Mouse (Mus musculus): ENCODE measurements around the gene Sebox. TPM values are rescaled to one million over a fixed set of nuclear protein-coding genes. Genes with fewer than 3 reads are reported as not detected.

Sebox gene
- not detected for polyA plus RNA-seq (2014; fragmentation: Illumina TruSeq; extraction: RNeasy Lipid Tissue Mini Kit (QIAGEN cat#74804); ENCODE audit: low read depth, low replicate concordance)

DNA sequence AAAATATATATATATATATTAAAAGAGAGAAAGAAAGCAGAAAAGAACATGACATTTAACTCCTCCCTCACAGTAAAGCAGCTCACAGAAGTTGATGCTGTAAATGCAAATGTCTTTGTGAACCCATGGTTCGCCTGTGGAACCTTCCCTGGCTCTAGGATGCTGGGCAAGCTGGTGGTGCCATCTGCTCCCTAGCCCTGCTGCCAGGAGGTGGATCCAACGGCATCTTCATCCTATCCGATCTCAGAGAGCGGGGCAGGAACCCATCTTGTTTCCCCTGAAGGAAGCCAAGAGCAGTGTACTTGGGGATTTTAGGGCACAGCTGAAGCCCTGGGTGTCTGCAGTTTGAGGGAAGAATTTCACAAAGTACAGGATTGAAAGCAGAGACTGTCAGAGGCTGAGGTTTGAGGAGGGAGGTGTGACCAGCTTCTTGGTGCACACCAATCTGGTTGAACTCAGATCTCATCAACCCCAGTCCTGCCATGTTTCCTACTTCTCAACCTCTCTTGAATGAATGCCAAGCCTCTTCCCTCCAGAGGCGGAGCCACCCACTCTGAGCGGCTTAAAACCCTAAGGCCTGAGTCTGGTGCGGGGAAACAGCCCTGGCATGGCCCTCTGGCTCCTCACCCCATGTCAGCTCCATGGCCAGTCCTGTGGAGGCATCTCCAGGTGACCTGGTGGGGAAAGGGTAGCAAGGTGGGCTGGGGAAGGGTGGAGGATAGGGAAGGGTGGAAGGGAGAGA is at the start of gene Sebox:
Gene Sebox (plus strand): TSS at position 539 of the 742 bp plus-strand sequence.

DNA sequence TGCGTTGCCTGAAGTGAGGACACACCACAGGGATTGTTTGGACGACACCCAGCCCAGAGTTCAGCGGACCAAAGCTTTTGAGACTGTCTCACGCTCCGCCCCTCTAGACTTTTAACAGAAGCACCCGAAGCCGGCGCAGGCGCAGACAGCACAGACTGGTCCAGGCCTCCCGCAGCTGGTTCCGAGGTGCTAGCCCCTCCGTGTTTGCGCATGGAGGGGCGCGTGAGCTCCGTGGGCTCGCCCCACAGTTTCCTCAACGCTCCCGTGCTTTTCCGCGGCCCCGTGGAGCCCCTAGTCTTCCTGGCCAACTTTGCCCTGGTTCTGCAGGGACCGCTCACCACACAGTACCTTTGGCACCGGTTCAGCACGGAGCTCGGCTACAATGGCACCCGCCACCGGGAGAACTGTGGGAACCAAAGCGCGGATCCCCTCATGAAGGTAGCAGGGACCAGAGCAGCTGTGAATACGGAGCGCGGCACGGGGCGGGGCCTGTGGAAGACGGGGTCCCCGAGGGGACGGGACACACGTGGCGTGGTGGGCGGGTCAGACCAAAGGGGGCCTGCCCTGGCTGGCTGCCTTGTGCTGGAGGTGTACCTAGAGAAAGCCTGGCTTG is 37.6 kb upstream of the Sebox start, which contains the start of gene Slc46a1:
Gene Slc46a1 (plus strand): TSS at position 130 of the 613 bp plus-strand sequence.

DNA sequence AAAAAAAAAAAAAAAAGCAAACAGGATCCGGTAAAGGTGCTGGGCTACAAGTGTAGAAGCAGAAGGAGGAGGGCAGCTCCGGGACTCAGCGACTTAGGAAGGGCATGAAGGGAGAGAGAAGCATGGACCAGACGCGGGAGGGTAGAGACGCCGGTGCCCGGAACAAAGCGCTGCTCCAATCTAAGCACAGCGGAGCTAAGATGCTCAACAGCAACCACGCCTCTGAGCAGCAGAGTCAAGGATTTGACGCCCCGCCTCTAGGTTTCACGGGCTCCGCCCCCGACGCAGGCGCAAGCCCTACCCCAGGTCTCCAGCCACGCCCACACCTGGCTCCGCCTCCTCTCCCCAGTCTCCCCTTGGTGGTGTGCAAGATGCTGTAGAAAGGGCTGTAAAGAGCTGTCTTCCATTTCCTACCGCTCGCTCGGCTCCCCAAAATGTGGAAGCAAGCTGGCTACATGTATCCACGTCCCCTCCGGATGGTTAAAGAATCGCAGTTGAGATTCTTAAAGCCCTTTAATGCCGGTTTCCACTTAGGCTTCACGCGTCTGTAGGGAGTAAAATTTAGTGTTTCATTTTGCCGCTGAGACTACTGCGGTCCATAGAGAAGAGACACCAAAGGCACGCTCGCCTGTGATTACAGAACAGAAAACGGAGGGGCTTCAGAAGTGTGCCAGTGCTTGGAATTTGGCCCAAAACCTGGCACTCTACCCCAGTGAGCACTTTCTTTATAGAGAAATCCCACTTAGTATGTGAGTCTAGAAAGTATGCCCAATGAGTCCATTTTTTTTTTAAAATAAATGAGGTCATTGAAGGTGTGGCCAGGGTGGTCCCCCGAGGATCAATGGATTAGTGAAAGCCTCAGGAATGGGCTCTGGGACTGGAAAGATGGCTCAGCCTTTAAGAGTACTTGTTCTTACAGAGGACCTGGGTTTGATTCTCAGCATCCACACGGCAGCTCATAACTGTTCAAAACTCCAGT is 5.4 kb upstream of the Sebox start, which contains the start of gene Sarm1:
Gene Sarm1 (minus strand): TSS at position 211 of the 979 bp plus-strand sequence.

DNA sequence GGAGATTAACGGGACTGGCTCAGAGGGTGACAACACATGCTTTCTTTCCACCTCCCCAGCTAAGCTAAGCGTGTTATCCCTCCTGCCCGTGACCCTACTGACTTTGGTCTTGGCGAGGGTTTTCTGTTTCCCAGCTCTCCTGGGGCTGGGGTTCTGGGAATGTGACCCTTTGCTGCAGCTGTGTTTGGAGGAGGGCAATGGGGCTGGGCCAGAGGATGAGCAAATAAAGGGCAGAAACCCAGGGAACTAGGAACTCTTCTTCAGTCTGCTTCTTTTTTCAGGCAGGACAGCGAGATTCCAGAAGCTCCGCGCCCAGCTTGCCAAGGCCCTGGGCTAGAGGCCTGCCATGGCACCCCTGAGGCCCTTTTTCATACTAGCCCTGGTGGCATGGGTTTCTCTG is 4.2 kb upstream of the Sebox start, which contains the start of gene Vtn:
Gene Vtn (plus strand): TSS at position 88 of the 400 bp plus-strand sequence.

DNA sequence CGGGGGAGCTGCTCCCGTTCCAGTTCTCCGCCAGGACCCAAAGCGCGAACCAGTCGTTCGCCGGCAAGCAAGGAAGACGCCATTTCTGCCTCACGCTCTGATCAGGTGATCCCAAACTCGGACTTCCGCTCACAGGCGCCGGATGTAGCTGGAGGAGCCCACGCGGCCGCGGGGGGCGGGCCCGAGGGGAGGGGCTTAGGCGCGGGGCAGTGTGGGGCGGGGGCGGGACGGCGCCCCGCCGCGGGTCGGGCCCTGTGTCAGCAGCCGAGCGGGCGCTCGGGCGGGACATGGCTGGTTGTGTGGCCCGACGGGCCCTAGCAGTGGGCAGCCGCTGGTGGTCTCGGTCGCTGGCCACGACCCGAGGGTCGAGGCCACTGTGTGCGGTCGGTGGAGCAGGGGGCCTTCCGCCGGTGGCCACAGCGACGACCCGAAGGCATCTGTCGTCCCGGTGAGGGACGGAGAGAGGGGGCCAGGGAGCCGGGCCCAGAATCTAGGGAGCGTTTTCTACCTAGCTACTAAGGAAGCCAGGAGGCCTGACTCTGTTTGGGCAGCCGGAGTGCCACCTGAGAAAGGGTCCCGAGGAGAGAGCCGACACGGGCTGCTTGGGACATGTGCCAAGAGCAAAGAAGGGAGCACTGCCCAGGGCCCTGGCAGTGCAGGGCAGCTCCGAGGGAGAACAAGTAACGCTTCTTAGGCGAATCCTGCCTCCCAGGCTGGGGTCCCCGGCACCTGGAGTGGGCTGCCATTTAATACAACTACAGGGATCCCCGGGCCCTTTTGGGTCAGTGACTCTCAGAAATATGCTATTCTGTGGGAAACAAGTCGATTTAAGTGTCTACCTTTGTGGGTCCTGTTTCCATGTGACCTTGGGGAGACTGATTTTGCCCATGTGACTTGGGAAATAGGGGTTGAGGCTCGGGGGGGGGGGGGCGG is 9.0 kb downstream of the Sebox start, which contains the start of the genes Tmem199 and Poldip2:
Gene Tmem199 (minus strand): TSS at position 148 of the 933 bp plus-strand sequence.
Gene Poldip2 (plus strand): TSS at position 169 of the 933 bp plus-strand sequence.

DNA sequence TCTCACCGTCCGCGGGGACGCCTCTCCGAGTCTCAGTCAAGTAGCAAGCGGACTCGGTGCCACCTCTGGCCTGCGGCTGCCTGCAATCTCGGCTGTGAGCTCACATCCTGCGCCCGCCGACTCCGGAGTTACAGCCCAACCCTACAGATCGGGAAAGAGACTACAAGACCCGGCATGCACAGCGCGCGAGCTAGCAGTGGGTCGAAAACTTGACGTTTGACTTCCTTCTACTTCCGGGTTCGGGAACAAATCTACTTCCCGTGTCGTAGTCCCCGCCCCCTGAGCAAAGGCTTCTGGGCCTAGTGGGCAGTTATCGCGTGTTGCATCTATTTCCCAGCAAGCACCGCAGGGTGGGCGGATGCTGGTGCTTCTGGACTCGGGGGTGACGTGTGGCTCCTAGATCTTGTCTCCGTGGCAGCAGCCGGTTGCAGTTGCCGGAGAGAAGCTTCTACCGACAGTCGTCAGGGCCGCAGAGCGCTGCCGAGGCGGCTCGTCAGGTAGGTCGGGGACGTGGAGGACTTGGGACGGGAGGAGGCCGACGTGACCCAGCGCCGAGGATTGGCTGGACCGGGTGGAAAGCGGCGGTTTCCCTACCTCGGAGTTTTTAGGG is 32.9 kb downstream of the Sebox start, which contains the start of the genes Tnfaip1 and Ift20:
Gene Tnfaip1 (minus strand): TSS at position 253 of the 610 bp plus-strand sequence.
Gene Ift20 (plus strand): TSS at position 282 of the 610 bp plus-strand sequence.

DNA sequence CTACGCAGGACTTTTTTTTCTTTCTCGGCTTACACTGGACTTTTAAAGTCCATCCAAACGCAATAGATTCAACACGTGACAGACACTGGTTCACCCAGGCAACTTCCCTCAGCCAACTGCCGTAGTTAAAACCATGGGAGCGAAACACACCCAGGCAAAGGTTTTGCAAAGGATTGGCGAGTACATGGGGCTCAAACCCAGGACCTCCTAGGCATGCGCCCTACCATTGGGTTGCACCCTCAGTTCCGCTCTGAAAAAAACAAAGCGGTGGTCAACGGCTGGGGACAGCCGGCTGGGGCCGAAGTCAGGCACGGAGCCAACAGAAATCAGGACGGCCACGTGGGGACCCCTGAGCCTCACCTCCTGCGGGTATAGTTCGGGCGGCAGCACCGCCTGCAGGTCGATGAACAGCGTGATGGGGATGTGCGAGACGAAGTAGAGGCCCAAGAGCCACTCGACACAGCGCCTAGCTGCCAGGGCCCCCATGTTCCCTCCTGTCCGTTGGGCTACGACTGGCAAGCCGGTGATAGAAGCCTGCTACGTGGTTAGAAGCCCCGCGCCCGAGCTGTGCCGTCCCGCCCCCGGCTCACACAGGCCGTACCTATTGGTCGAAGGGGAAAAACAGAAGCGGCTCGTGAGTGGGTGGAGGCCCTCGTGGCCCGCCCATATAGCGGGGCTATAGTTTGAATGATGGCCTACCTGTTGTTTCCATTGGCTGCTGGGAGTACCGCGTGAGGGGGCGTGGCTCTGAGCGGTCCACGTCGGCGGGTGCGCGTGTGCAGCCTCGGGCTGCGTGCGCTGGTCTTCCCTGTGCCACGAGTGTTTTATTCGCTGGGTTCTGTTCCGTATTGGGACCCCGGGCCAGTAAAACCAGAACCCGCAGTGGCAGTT is 47.2 kb downstream of the Sebox start, which contains the start of gene Tmem97:
Gene Tmem97 (minus strand): TSS at position 610 of the 891 bp plus-strand sequence.

Other genes starting within 250 kb of the Sebox start
- gene 2610507B11Rik, start 241.7 kb upstream of the Sebox start, polyA plus RNA-seq (2014; fragmentation: Illumina TruSeq; extraction: RNeasy Lipid Tissue Mini Kit (QIAGEN cat#74804); ENCODE audit: low read depth, low replicate concordance): 48.4 TPM
- gene BC030499, start 212.6 kb upstream of the Sebox start, polyA plus RNA-seq (2014; fragmentation: Illumina TruSeq; extraction: RNeasy Lipid Tissue Mini Kit (QIAGEN cat#74804); ENCODE audit: low read depth, low replicate concordance): 0.24 TPM
- 0.32 TPM for gene Spag5, start 201.9 kb upstream of the Sebox start, polyA plus RNA-seq (2014; fragmentation: Illumina TruSeq; extraction: RNeasy Lipid Tissue Mini Kit (QIAGEN cat#74804); ENCODE audit: low read depth, low replicate concordance)
- 10.4 TPM for gene Aldoc, start 180.5 kb upstream of the Sebox start, polyA plus RNA-seq (2014; fragmentation: Illumina TruSeq; extraction: RNeasy Lipid Tissue Mini Kit (QIAGEN cat#74804); ENCODE audit: low read depth, low replicate concordance)
- gene Pigs, start 175.0 kb upstream of the Sebox start, polyA plus RNA-seq (2014; fragmentation: Illumina TruSeq; extraction: RNeasy Lipid Tissue Mini Kit (QIAGEN cat#74804); ENCODE audit: low read depth, low replicate concordance): 1.4 TPM
- gene Unc119, start 160.0 kb upstream of the Sebox start, polyA plus RNA-seq (2014; fragmentation: Illumina TruSeq; extraction: RNeasy Lipid Tissue Mini Kit (QIAGEN cat#74804); ENCODE audit: low read depth, low replicate concordance): 0.58 TPM
- gene Foxn1, start 116.9 kb upstream of the Sebox start, polyA plus RNA-seq (2014; fragmentation: Illumina TruSeq; extraction: RNeasy Lipid Tissue Mini Kit (QIAGEN cat#74804); ENCODE audit: low read depth, low replicate concordance): not detected
- gene Slc13a2, start 81.2 kb upstream of the Sebox start, polyA plus RNA-seq (2014; fragmentation: Illumina TruSeq; extraction: RNeasy Lipid Tissue Mini Kit (QIAGEN cat#74804); ENCODE audit: low read depth, low replicate concordance): 0.45 TPM
- gene Slc46a1, start 37.8 kb upstream of the Sebox start, polyA plus RNA-seq (2014; fragmentation: Illumina TruSeq; extraction: RNeasy Lipid Tissue Mini Kit (QIAGEN cat#74804); ENCODE audit: low read depth, low replicate concordance): 4.4 TPM
- not detected for gene Sarm1, start 5.7 kb upstream of the Sebox start, polyA plus RNA-seq (2014; fragmentation: Illumina TruSeq; extraction: RNeasy Lipid Tissue Mini Kit (QIAGEN cat#74804); ENCODE audit: low read depth, low replicate concordance)
- 538 TPM for gene Vtn, start 4.4 kb upstream of the Sebox start, polyA plus RNA-seq (2014; fragmentation: Illumina TruSeq; extraction: RNeasy Lipid Tissue Mini Kit (QIAGEN cat#74804); ENCODE audit: low read depth, low replicate concordance)
- 12.6 TPM for gene Tmem199, start 8.7 kb downstream of the Sebox start, polyA plus RNA-seq (2014; fragmentation: Illumina TruSeq; extraction: RNeasy Lipid Tissue Mini Kit (QIAGEN cat#74804); ENCODE audit: low read depth, low replicate concordance)
- gene Poldip2, start 8.7 kb downstream of the Sebox start, polyA plus RNA-seq (2014; fragmentation: Illumina TruSeq; extraction: RNeasy Lipid Tissue Mini Kit (QIAGEN cat#74804); ENCODE audit: low read depth, low replicate concordance): 31.9 TPM
- gene Tnfaip1, start 32.9 kb downstream of the Sebox start, polyA plus RNA-seq (2014; fragmentation: Illumina TruSeq; extraction: RNeasy Lipid Tissue Mini Kit (QIAGEN cat#74804); ENCODE audit: low read depth, low replicate concordance): 14.4 TPM
- gene Ift20, start 32.9 kb downstream of the Sebox start, polyA plus RNA-seq (2014; fragmentation: Illumina TruSeq; extraction: RNeasy Lipid Tissue Mini Kit (QIAGEN cat#74804); ENCODE audit: low read depth, low replicate concordance): 42.3 TPM
- 72.8 TPM for gene Tmem97, start 47.3 kb downstream of the Sebox start, polyA plus RNA-seq (2014; fragmentation: Illumina TruSeq; extraction: RNeasy Lipid Tissue Mini Kit (QIAGEN cat#74804); ENCODE audit: low read depth, low replicate concordance)
- gene Nlk, start 193.9 kb downstream of the Sebox start, polyA plus RNA-seq (2014; fragmentation: Illumina TruSeq; extraction: RNeasy Lipid Tissue Mini Kit (QIAGEN cat#74804); ENCODE audit: low read depth, low replicate concordance): 19.1 TPM
- gene Ccnq, start 248.3 kb downstream of the Sebox start, polyA plus RNA-seq (2014; fragmentation: Illumina TruSeq; extraction: RNeasy Lipid Tissue Mini Kit (QIAGEN cat#74804); ENCODE audit: low read depth, low replicate concordance): 3.0 TPM